Mouse (Mus musculus) stomach, postnatal 0 days (tissue): ENCODE results near the gene Ehmt1.

ENCODE experiments used
- CTCF ChIP-seq: IDR thresholded peaks from 2 replicates; pipeline ENCODE4 v1.5.1; 2016; ENCODE audit warnings: antibody characterized with exemption, low read depth, mild to moderate bottlenecking, moderate library complexity
- EP300 ChIP-seq: optimal IDR thresholded peaks from 2 replicates; pipeline ENCODE3; 2016; ENCODE audit warnings: antibody characterized with exemption

DNA sequence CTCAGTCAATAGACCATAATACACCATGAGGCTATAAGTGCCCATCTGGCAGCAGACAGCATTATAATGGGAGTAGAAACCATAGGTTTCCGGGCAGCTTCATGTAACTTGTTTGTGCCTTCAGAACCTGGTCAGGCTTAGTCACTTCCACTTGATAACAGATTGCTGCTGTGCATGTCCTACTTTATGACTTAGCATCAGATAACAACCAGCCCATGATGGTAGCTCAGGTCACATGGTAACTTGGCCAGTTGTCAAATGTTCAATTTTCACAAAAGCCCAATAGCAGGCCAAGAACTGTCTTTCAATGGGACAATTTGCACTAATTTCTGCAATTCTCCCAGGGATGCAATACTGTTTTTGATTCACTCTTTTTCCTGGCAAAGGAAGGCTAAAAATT lies 48.5 kb downstream of the Ehmt1 start:
- TF ChIP-seq CTCF (no peak), EP300 (no peak)
